Mouse (Mus musculus) midbrain, embryonic 15.5 days (tissue): Measurements from ENCODE around the gene Gpr183. TPM values are rescaled to one million over a fixed set of nuclear protein-coding genes. Genes with fewer than 3 reads are reported as not detected.

Source experiments
- ATAC-seq: fragments of 200-750 bp; cut with Nextera tagmentation; replicated peaks from 2 replicates; pipeline ENCODE4 v1.8.0; 2017; ENCODE audit warnings: moderate TSS enrichment
- H3K27ac ChIP-seq: fragments of 300-500 bp; sonication (generic); 2 replicates; pipeline ENCODE4 v1.5.1; 2015; ENCODE audit warnings: mild to moderate bottlenecking, inconsistent platforms
- H3K27me3 ChIP-seq: fragments of 300-500 bp; sonication (generic); replicated peaks from 2 replicates; pipeline ENCODE4 v1.6.1; 2015; ENCODE audit warnings: inconsistent platforms
- H3K36me3 ChIP-seq: fragments of 300-500 bp; sonication (generic); replicated peaks from 2 replicates; pipeline ENCODE4 v1.6.1; 2015; ENCODE audit warnings: inconsistent platforms
- H3K4me1 ChIP-seq: fragments of 300-500 bp; sonication (generic); 2 replicates; pipeline ENCODE4 v1.6.1; 2015; ENCODE audit warnings: inconsistent platforms
- H3K4me2 ChIP-seq: fragments of 300-500 bp; sonication (generic); 2 replicates; pipeline ENCODE4 v1.6.1; 2015; ENCODE audit warnings: inconsistent platforms, mild to moderate bottlenecking, moderate library complexity
- H3K4me3 ChIP-seq: fragments of 300-500 bp; sonication (generic); 2 replicates; pipeline ENCODE4 v1.5.1; 2015; ENCODE audit warnings: mild to moderate bottlenecking, inconsistent platforms
- H3K9ac ChIP-seq: fragments of 300-500 bp; sonication (generic); 2 replicates; pipeline ENCODE4 v1.6.1; 2015; ENCODE audit warnings: mild to moderate bottlenecking, inconsistent platforms
- H3K9me3 ChIP-seq: fragments of 300-500 bp; sonication (generic); 2 replicates; pipeline ENCODE4 v1.6.1; 2016; ENCODE audit warnings: inconsistent platforms
- WGBS: fragments of 180-500 bp; shearing (Covaris S2); methylation state at CpG from one replicate; pipeline ENCODE4 v1.1.7; 2015; ENCODE audit warnings: mixed read lengths; 5-methylcytosine and 5-hydroxymethylcytosine counted together
- polyA plus RNA-seq: library from polyadenylated mRNA; unstranded; fragments of >200 nt; fragmentation: Nextera tagmentation; extraction: Ambion mirVana; gene quantifications from 2 replicates; pipeline ENCODE4 v1.2.1, GENCODE M21; 2015

Gpr183 gene
- polyA plus RNA-seq, 1 experiment from 2014 or later, result 1.1 TPM

GRCm38 (mm10) chr14:121995557-121995870 lies 30.5 kb upstream of the Gpr183 start:
- 80% methylated on average over 1 of the region's 1 CpGs for WGBS
- H3K4me1 ChIP-seq, result no peaks in the 10 kb centered on the region
- H3K9me3 ChIP-seq, result no peaks in the 10 kb centered on the region
- no peak overlapping the region for H3K4me2 ChIP-seq
- no peak overlapping the region for H3K27ac ChIP-seq
- no peak for ATAC-seq
- no peak overlapping the region for H3K4me3 ChIP-seq
- no peaks in the 10 kb centered on the region for H3K27me3 ChIP-seq
- H3K36me3 ChIP-seq, result no peaks in the 10 kb centered on the region; the same call in 1 of the 2 replicates
- H3K9ac ChIP-seq, result no peak overlapping the region

- no peak overlapping the region for H3K4me2 ChIP-seq
- no peak for ATAC-seq
- no peaks in the 10 kb centered on the region; the same call in 1 of the 2 replicates for H3K36me3 ChIP-seq
- H3K9ac ChIP-seq, result no peak overlapping the region
- H3K4me1 ChIP-seq, result no peaks in the 10 kb centered on the region
- no peak overlapping the region for H3K4me3 ChIP-seq
- H3K9me3 ChIP-seq, result no peaks in the 10 kb centered on the region
- no peaks in the 10 kb centered on the region for H3K27me3 ChIP-seq
- WGBS, result 94% methylated on average over 7 of the region's 7 CpGs
- H3K27ac ChIP-seq, result no peak overlapping the region
Observed at GRCm38 (mm10) chr14:121994846-121995556, 30.0 kb upstream of the Gpr183 start.

GRCm38 (mm10) chr14:121994171-121994700 lies 29.2 kb upstream of the Gpr183 start:
- Histone ChIP-seq H3K36me3 (no peaks in the 10 kb centered on the region; the same call in 1 of the 2 replicates), H3K4me1 (no peaks in the 10 kb centered on the region), H3K9ac (no peak overlapping the region), H3K27ac (no peak overlapping the region), H3K9me3 (no peaks in the 10 kb centered on the region), H3K4me2 (no peak overlapping the region), H3K4me3 (no peak overlapping the region), H3K27me3 (no peaks in the 10 kb centered on the region)
- ATAC-seq, result no peak
- WGBS, result 97% methylated on average over 17 of the region's 17 CpGs

DNA sequence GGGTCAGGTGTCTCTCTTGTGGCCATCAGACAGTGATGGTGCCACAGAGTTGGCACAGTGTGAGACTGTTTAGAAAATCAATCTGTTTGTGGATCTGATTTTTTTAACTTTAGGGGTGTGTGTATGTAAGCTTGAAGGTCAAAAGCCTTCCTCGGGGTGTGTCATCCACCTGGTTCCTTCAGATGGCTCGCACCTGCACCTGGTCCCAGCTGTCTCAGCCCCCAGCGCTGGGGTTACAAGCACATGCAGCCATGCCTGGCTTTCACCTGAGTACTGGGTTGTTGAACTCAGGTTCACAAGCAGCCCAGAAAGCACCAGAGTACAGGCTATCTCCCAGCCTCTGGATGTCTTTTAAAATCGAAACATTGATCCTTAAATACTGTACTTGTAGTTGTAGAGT lies 28.6 kb upstream of the Gpr183 start:
- WGBS, result 95% methylated on average over 4 of the region's 4 CpGs
- Histone ChIP-seq H3K4me3 (no peak overlapping the region), H3K4me1 (no peaks in the 10 kb centered on the region), H3K9me3 (no peaks in the 10 kb centered on the region), H3K36me3 (no peaks in the 10 kb centered on the region; the same call in 1 of the 2 replicates), H3K4me2 (no peak overlapping the region), H3K27me3 (no peaks in the 10 kb centered on the region), H3K9ac (no peak overlapping the region), H3K27ac (no peak overlapping the region)
- ATAC-seq, result no peak

DNA sequence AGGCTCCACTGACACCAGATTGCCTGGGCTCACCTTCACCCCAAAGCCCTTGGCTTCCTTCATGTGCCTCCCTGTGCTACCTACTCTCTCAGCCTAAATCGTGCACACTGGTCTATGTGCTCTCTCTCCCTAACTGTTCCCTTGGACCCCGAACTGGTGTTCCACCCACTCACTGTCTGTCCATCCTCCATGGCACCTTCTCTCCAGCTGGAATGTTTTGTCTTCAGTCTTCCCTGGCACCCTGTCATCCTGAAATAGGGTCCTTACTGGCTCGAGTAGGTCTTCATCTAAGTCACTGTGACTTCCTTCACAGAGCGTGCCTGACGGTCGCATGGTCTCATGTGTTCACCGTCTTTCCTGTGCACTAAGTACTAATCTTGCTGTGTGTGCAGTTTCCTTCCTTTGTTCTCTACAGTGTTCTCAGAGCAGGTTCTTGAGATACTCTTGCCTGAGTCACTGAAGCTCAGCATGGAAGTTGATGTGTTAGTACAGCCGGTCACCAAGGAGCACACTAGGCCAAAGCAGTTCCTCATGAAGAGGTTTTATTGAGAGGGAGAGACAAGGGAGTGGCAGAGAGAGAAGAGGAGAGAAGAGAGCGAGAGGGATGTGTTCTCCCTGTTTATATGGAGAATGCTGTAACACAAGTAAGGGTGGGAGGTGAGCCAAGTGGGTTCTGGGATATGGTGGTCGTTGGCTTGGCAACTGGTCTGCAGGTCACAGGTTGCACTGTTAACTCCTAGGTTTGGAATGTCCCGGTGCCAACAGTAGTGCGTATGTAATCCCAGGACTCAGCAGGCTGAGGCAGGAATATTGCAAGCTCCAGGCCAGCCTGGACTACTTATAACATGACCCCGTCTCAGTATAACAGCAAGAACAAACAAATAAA lies 27.6 kb upstream of the Gpr183 start:
- Histone ChIP-seq H3K9ac (no peak overlapping the region), H3K36me3 (no peaks in the 10 kb centered on the region; the same call in 1 of the 2 replicates), H3K27me3 (no peaks in the 10 kb centered on the region), H3K4me3 (no peak overlapping the region), H3K27ac (no peak overlapping the region), H3K4me2 (no peak overlapping the region), H3K4me1 (no peaks in the 10 kb centered on the region), H3K9me3 (no peaks in the 10 kb centered on the region)
- ATAC-seq, result no peak
- 86% methylated on average over 13 of the region's 13 CpGs for WGBS

DNA sequence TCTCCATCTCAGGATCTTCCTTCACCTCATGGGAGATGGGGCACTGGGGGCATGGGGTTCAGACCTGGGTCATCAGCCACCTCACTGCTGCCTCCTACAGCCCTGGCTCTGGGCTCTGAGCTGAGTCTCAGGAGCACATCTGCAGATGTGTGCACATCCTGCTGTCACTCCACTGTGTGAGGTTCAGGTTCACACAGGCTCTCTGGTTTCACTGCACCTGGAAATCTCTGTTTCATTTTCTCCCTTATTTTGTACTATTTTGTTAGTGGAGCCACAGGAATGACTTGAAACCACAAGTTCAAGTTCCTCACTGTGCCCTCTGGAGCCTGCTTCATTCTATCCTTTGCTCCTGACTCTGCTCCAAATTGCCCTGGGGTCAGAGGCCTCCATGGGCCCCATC lies 26.9 kb upstream of the Gpr183 start:
- Histone ChIP-seq H3K4me1 (no peaks in the 10 kb centered on the region), H3K36me3 (no peaks in the 10 kb centered on the region; the same call in 1 of the 2 replicates), H3K4me2 (no peak overlapping the region), H3K4me3 (no peak overlapping the region), H3K27ac (no peak overlapping the region), H3K9ac (no peak overlapping the region), H3K9me3 (no peaks in the 10 kb centered on the region), H3K27me3 (no peaks in the 10 kb centered on the region)
- no peak for ATAC-seq

DNA sequence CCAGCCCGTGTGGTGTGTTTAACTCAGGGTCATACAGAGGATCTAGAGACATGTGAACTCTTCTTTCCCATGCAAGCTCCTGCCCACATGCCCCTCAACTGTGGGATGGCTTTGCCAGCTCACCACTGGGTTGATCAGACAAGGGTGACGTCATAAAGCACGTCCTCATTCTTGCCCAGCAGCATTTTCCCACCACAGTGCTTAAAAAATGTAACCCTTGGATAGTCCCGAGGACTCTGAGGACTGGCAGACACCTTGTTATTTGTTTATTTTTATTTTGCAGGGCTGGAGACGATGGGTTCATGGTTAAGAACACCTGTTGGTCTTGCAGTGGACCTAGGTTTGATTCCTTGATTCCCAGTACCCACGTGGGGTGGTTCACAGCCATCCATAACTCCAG lies 25.9 kb upstream of the Gpr183 start:
- 90% methylated on average over 6 of the region's 6 CpGs for WGBS
- no peak overlapping the region for H3K4me3 ChIP-seq
- no peaks in the 10 kb centered on the region for H3K27me3 ChIP-seq
- H3K4me1 ChIP-seq, result no peaks in the 10 kb centered on the region
- H3K9ac ChIP-seq, result no peak overlapping the region
- no peak for ATAC-seq
- no peaks in the 10 kb centered on the region; the same call in 1 of the 2 replicates for H3K36me3 ChIP-seq
- no peak overlapping the region for H3K27ac ChIP-seq
- no peaks in the 10 kb centered on the region for H3K9me3 ChIP-seq
- H3K4me2 ChIP-seq, result no peak overlapping the region

- Histone ChIP-seq H3K4me2 (no peak overlapping the region), H3K9me3 (no peaks in the 10 kb centered on the region), H3K36me3 (no peaks in the 10 kb centered on the region; the same call in 1 of the 2 replicates), H3K27me3 (no peaks in the 10 kb centered on the region), H3K9ac (no peak overlapping the region), H3K27ac (no peak overlapping the region), H3K4me3 (no peak overlapping the region), H3K4me1 (no peaks in the 10 kb centered on the region)
- WGBS, result 96% methylated on average over 3 of the region's 3 CpGs
- ATAC-seq, result no peak
Observed at GRCm38 (mm10) chr14:121989869-121990268, 24.9 kb upstream of the Gpr183 start.

GRCm38 (mm10) chr14:121989331-121989730 lies 24.3 kb upstream of the Gpr183 start:
- no peak for ATAC-seq
- 98% methylated on average over 3 of the region's 3 CpGs for WGBS

GRCm38 (mm10) chr14:121987691-121988090 lies 22.7 kb upstream of the Gpr183 start:
- Histone ChIP-seq H3K9me3 (no peaks in the 10 kb centered on the region), H3K27ac (no peak overlapping the region), H3K27me3 (no peaks in the 10 kb centered on the region), H3K4me1 (no peaks in the 10 kb centered on the region; the same call in 1 of the 2 replicates), H3K4me3 (no peak overlapping the region), H3K9ac (no peak overlapping the region), H3K4me2 (no peak overlapping the region), H3K36me3 (no peaks in the 10 kb centered on the region)
- WGBS, result 85% methylated on average over 4 of the region's 4 CpGs
- ATAC-seq, result no peak

More at GRCm38 (mm10) chr14:121989331-121989730, 24.3 kb upstream of the Gpr183 start:
- Histone ChIP-seq H3K9me3 (no peaks in the 10 kb centered on the region), H3K4me2 (no peak overlapping the region), H3K4me3 (no peak overlapping the region), H3K36me3 (no peaks in the 10 kb centered on the region; the same call in 1 of the 2 replicates), H3K4me1 (no peaks in the 10 kb centered on the region), H3K27me3 (no peaks in the 10 kb centered on the region), H3K9ac (no peak overlapping the region), H3K27ac (no peak overlapping the region)

- Histone ChIP-seq H3K9me3 (no peaks in the 10 kb centered on the region), H3K27ac (no peak overlapping the region), H3K4me3 (no peak overlapping the region), H3K27me3 (no peaks in the 10 kb centered on the region), H3K9ac (no peak overlapping the region), H3K4me2 (no peak overlapping the region), H3K36me3 (no peaks in the 10 kb centered on the region), H3K4me1 (no peaks in the 10 kb centered on the region; the same call in 1 of the 2 replicates)
- WGBS, result 87% methylated on average over 1 of the region's 1 CpGs
- no peak for ATAC-seq
Observed at GRCm38 (mm10) chr14:121987287-121987686, 22.3 kb upstream of the Gpr183 start.

- 88% methylated on average over 6 of the region's 6 CpGs for WGBS
Observed at GRCm38 (mm10) chr14:121986028-121986427, 21.0 kb upstream of the Gpr183 start.

More at GRCm38 (mm10) chr14:121986028-121986427, 21.0 kb upstream of the Gpr183 start:
- Histone ChIP-seq H3K36me3 (no peaks in the 10 kb centered on the region), H3K4me3 (no peak overlapping the region), H3K27me3 (no peaks in the 10 kb centered on the region), H3K27ac (no peak overlapping the region), H3K4me2 (no peak overlapping the region), H3K9ac (no peak overlapping the region), H3K9me3 (no peaks in the 10 kb centered on the region), H3K4me1 (no peaks in the 10 kb centered on the region; the same call in 1 of the 2 replicates)
- ATAC-seq, result no peak
